In the genomic region with DNA sequence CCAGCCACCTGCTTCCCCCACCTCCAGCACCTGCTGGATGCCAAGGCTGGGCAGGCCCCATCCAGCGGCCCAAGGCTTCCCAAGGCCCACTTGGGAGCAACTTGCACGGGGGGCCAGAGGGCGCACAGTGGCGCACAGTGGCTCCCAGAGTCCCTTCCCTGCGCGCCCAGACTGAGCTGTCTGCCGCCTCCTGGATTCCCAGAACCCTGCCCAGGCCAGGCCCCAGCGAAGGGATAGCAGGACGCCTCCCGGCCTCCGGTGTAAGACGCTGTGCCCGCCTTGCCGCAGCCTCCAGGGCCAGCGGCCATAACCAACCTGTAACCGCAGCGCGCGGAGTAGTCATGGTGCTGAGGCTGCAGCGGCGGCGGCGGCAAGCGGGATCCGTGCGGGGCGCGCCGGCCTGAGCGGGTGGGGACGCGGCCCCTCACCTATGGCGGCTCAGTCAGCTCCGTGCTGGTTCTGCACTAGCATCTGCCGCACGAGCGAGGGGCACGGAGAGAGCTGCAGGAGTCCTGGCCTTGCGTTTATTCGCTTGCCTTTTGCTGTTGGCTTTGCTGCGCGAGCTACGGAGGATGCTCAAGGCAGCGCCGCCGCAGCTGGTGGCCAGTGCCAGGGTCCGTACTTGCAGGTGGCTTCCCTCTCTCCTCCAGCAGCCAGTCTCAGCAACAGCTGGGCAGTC, we compare ENCODE assay signal across 7 mouse cellular contexts. TPM values are rescaled to one million over a fixed set of nuclear protein-coding genes. Genes with fewer than 3 reads are reported as not detected.
DNase-seq lines count a peak whose midpoint lies in the region; ATAC-seq and TF ChIP-seq lines count a peak whose summit lies in the region.

A gene (minus strand): TSS at position 644 of the 679 bp plus-strand sequence.

- H3K4me2 ChIP-seq in forebrain, embryonic 14.5 days (ENCODE audit: low read length) = peak within 1 kb of the TSS; percentile 79
- H3K4me2 ChIP-seq in hindbrain, postnatal 0 days (ENCODE audit: low read depth, low read length) = peak within 1 kb of the TSS; percentile 70
- peak within 1 kb of the TSS; percentile 75 for H3K4me2 ChIP-seq in limb, embryonic 15.5 days

- peak within 1 kb of the TSS; percentile 84 for H3K9ac ChIP-seq in forebrain, embryonic 14.5 days (ENCODE audit: low read length)
- peak within 1 kb of the TSS; percentile 75 for H3K9ac ChIP-seq in hindbrain, postnatal 0 days (replicated peaks; ENCODE audit: low read length)
- H3K9ac ChIP-seq in limb, embryonic 15.5 days = peak within 1 kb of the TSS; percentile 11; the same call in 1 of the 2 replicates

- under 1% methylated on average over 47 of the region's 47 CpGs for WGBS in forebrain, embryonic 14.5 days
- WGBS in hindbrain, postnatal 0 days = 1% methylated on average over 47 of the region's 47 CpGs
- 2% methylated on average over 46 of the region's 47 CpGs for WGBS in limb, embryonic 15.5 days

- no peaks in the 10 kb centered on the region for H3K9me3 ChIP-seq in forebrain, embryonic 14.5 days (replicated peaks; ENCODE audit: control insufficient read depth, low read length)
- H3K9me3 ChIP-seq in hindbrain, postnatal 0 days (ENCODE audit: low read length) = no peaks in the 10 kb centered on the region
- H3K9me3 ChIP-seq in limb, embryonic 15.5 days = no peaks in the 10 kb centered on the region

- peak; percentile 17; the same call in 1 of the 2 replicates for TF ChIP-seq CTCF in hindbrain, postnatal 0 days (IDR thresholded peaks at IDR 0.05; ENCODE audit: low read depth)

- peak within 1 kb of the TSS; percentile 72 for H3K27ac ChIP-seq in forebrain, embryonic 14.5 days (ENCODE audit: low read depth, low read length)
- H3K27ac ChIP-seq in hindbrain, postnatal 0 days = peak within 1 kb of the TSS; percentile 90
- no peak within 1 kb of the TSS for H3K27ac ChIP-seq in limb, embryonic 15.5 days

- peak; percentile 90 for ATAC-seq in forebrain, embryonic 14.5 days
- ATAC-seq in hindbrain, postnatal 0 days = peak; percentile 92
- peak; percentile 55; the same call in 1 of the 2 replicates for ATAC-seq in limb, embryonic 15.5 days (ENCODE audit: insufficient number of reproducible peaks, low FRiP score, low TSS enrichment, low read depth)

- H3K4me3 ChIP-seq in forebrain, embryonic 14.5 days (ENCODE audit: low read depth, low read length) = peak within 1 kb of the TSS; percentile 59
- peak within 1 kb of the TSS; percentile 53 for H3K4me3 ChIP-seq in hindbrain, postnatal 0 days (ENCODE audit: low read length)
- H3K4me3 ChIP-seq in limb, embryonic 15.5 days = peak within 1 kb of the TSS; percentile 40

- H3K36me3 ChIP-seq in forebrain, embryonic 14.5 days (ENCODE audit: control insufficient read depth, insufficient read depth, low read length) = no peaks in the 10 kb centered on the region
- H3K36me3 ChIP-seq in hindbrain, postnatal 0 days (ENCODE audit: insufficient read depth, low read length) = no peaks in the 10 kb centered on the region
- H3K36me3 ChIP-seq in limb, embryonic 15.5 days = no peaks in the 10 kb centered on the region

- DNase-seq in adrenal gland, adult 2 months = peak; percentile 29
- peak; percentile 65 for DNase-seq in cerebellum, adult 11 months
- peak; percentile 72 for DNase-seq in forebrain, embryonic 14.5 days (ENCODE audit: low spot score)
- DNase-seq in hindbrain, postnatal 0 days (ENCODE audit: low spot score) = peak; percentile 69
- peak; percentile 43 to 52 for DNase-seq in right cerebral cortex, postnatal 36 days (ENCODE audit: low spot score in 2 of 2)
- DNase-seq in urinary bladder, postnatal 4 days (ENCODE audit: low spot score in 2 of 2) = no peak

- peaks cover 5% of the 10 kb centered on the region; the same call in 1 of the 2 replicates for H3K4me1 ChIP-seq in forebrain, embryonic 14.5 days (ENCODE audit: control insufficient read depth, insufficient read depth, low read length)
- H3K4me1 ChIP-seq in hindbrain, postnatal 0 days (ENCODE audit: insufficient read depth, low read length) = 0 out of 2 replicates have a peak, but pooled peaks cover 7% of the 10 kb centered on the region
- H3K4me1 ChIP-seq in limb, embryonic 15.5 days = peaks cover 8% of the 10 kb centered on the region

- H3K27me3 ChIP-seq in forebrain, embryonic 14.5 days (replicated peaks; ENCODE audit: control insufficient read depth, insufficient read depth, low read length) = no peaks in the 10 kb centered on the region
- H3K27me3 ChIP-seq in hindbrain, postnatal 0 days (ENCODE audit: insufficient read depth, low read length) = no peaks in the 10 kb centered on the region
- H3K27me3 ChIP-seq in limb, embryonic 15.5 days = peaks cover 10% of the 10 kb centered on the region

RNA-seq across cellular contexts. Expression of the gene that starts here (rescaled TPM):
- 1 to 10 TPM; 4.8 to 6.3 TPM for total RNA-seq in adrenal gland, adult 2 months (2021)
- polyA plus RNA-seq in adrenal gland, adult 2 months (2012; rRNA removed) = 2.6 and 3.1 TPM in 2 replicates
- polyA plus RNA-seq in forebrain, embryonic 14.5 days (2014; fragmentation: Nextera tagmentation; extraction: Ambion mirVana) = 5.5 and 8.0 TPM in 2 replicates
- 42.6 and 45.5 TPM in 2 replicates for total RNA-seq in hindbrain, postnatal 0 days (2014; rRNA removed)
- 12.8 TPM in 2 replicates for polyA plus RNA-seq in hindbrain, postnatal 0 days (2015; fragmentation: Nextera tagmentation; extraction: Ambion mirVana)
- 0.84 and 0.87 TPM in 2 replicates for polyA plus RNA-seq in limb, embryonic 15.5 days (2015; fragmentation: Nextera tagmentation; extraction: Ambion mirVana)

Comparison
In these comparisons a context has a peak if more than half of its experiments do, and no peak if none do; other contexts are left out.
1. Peak in ATAC-seq, H3K4me3 ChIP-seq, H3K9ac ChIP-seq and H3K4me2 ChIP-seq in limb, embryonic 15.5 days; RNA of the gene not detected or under 1 TPM.
2. DNase-seq: peak in adrenal gland, adult 2 months (single experiment), cerebellum, adult 11 months (single experiment), forebrain, embryonic 14.5 days (single experiment), hindbrain, postnatal 0 days (single experiment) and right cerebral cortex, postnatal 36 days (2 of 2); none in urinary bladder, postnatal 4 days (0 of 2).
3. H3K9ac ChIP-seq: peak in every context shown above with its lines; median percentile 84 in forebrain, embryonic 14.5 days; 75 in hindbrain, postnatal 0 days; 11 in limb, embryonic 15.5 days.
4. Peak in every context shown above with its lines, with median percentiles within 50 percentile points of each other: ATAC-seq, H3K4me2 ChIP-seq and H3K4me3 ChIP-seq.